ENCODE assay signal across 10 mouse cellular contexts in the genomic region with DNA sequence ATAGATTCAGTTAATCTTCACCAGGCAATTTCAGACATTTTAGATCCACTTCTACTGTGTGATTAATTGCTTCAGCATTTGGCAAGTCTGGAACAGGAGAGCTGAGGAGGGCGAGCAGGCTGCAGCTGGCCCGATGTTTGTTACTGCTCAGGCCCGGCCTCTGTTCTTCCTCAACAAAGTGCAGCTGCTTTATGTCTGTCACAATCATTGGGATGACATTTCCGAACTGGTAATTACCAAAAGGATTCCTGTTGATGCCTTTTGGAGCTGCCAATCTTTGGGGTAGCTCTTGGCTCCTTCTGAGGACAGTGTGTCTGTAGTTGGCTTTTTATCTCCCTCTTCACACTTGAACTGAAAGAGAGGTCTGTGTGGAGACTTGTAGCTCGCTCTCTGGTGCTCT.
DNase-seq lines count a peak whose midpoint lies in the region; ATAC-seq and TF ChIP-seq lines count a peak whose summit lies in the region.
"Had no signal": no experiment of that assay in that cellular context is flagged by ENCODE, and none has a peak within 500 bp of the region (broad histone marks: within the 10 kb centered on the region; RNA-seq: fewer than 3 reads in every experiment).

No protein-coding gene starts in this region.

- no peaks in the 10 kb centered on the region for H3K9me3 ChIP-seq in limb, embryonic 12.5 days
- H3K9me3 ChIP-seq: liver, embryonic 13.5 days had no signal

- no peak for TF ChIP-seq POLR2A in kidney, adult 2 months (IDR thresholded peaks at IDR 0.05; ENCODE audit: low read depth, low read length)
- TF ChIP-seq POLR2A in heart, adult 2 months (IDR thresholded peaks at IDR 0.05; ENCODE audit: insufficient read depth, low read depth, low read length): no peak

- H3K27ac ChIP-seq in kidney, adult 2 months (ENCODE audit: insufficient read depth, low read depth, low read length): no peak overlapping the region
- no peak overlapping the region for H3K27ac ChIP-seq in heart, adult 2 months
- peak overlapping the region; percentile 45 for H3K27ac ChIP-seq in limb, embryonic 12.5 days
- H3K27ac ChIP-seq: liver, embryonic 13.5 days had no signal

- peak; percentile 14 for DNase-seq in kidney, postnatal 14 days
- no peak for DNase-seq in kidney, adult 2 months
- peak; percentile 75 for DNase-seq in embryo, embryonic 10 days (ENCODE audit: low spot score)
- peak; percentile 28 to 46 for DNase-seq in heart, adult 2 months
- no peak for DNase-seq in natural killer cell, adult 2 months (ENCODE audit: low spot score in 2 of 2)
- no peak for DNase-seq in left cerebral cortex, adult 9 months (ENCODE audit: low spot score in 2 of 2)
- DNase-seq in layer of hippocampus, postnatal 14 days (ENCODE audit: low spot score in 2 of 2): no peak
- DNase-seq: cerebellum, postnatal 14 days; liver, embryonic 13.5 days had no signal

- no peak overlapping the region for H3K4me2 ChIP-seq in limb, embryonic 12.5 days
- H3K4me2 ChIP-seq: liver, embryonic 13.5 days had no signal

- H3K36me3 ChIP-seq in kidney, adult 2 months (ENCODE audit: control insufficient read depth, insufficient read depth, low read length): no peaks in the 10 kb centered on the region
- H3K36me3 ChIP-seq in heart, adult 2 months (ENCODE audit: control insufficient read depth, insufficient read depth, low read length): peaks cover 2% of the 10 kb centered on the region; the same call in 1 of the 2 replicates
- H3K36me3 ChIP-seq in limb, embryonic 12.5 days: no peaks in the 10 kb centered on the region
- H3K36me3 ChIP-seq: liver, embryonic 13.5 days had no signal

- no peak overlapping the region for H3K4me3 ChIP-seq in kidney, adult 2 months (ENCODE audit: insufficient read depth, low read depth, low read length)
- H3K4me3 ChIP-seq in heart, adult 2 months: no peak overlapping the region
- no peak overlapping the region for H3K4me3 ChIP-seq in limb, embryonic 12.5 days (replicated peaks)
- H3K4me3 ChIP-seq: liver, embryonic 13.5 days had no signal

- no peaks in the 10 kb centered on the region for H3K4me1 ChIP-seq in kidney, adult 2 months (ENCODE audit: control insufficient read depth, insufficient read depth, low read length)
- peaks cover 4% of the 10 kb centered on the region for H3K4me1 ChIP-seq in heart, adult 2 months (ENCODE audit: control insufficient read depth, insufficient read depth, low read length)
- peaks cover 22% of the 10 kb centered on the region for H3K4me1 ChIP-seq in limb, embryonic 12.5 days (replicated peaks)
- H3K4me1 ChIP-seq: liver, embryonic 13.5 days had no signal

- intact Hi-C loops in heart, adult 2 months (cut with DNase I): no loop called here

- WGBS in kidney, adult 2 months: 62% methylated on average over 5 of the region's 5 CpGs
- 30% methylated on average over 5 of the region's 5 CpGs for whole genome bisulfite sequencing in heart, adult 2 months
- WGBS in limb, embryonic 12.5 days: 9% methylated on average over 5 of the region's 5 CpGs

- H3K79me2 ChIP-seq in heart, adult 2 months (replicated peaks; ENCODE audit: control insufficient read depth, insufficient read depth, low read length): no peaks in the 10 kb centered on the region

- TF ChIP-seq EP300 in heart, adult 2 months (IDR thresholded peaks at IDR 0.05; ENCODE audit: insufficient read depth, low read depth, low read length): 0 out of 2 replicates have a peak, but pooled peaks have one; percentile 18

- H3K9ac ChIP-seq in heart, adult 2 months (ENCODE audit: low read depth, low read length): no peak overlapping the region
- no peak overlapping the region for H3K9ac ChIP-seq in limb, embryonic 12.5 days (replicated peaks)
- H3K9ac ChIP-seq: liver, embryonic 13.5 days had no signal

- no peaks in the 10 kb centered on the region for H3K27me3 ChIP-seq in kidney, adult 2 months (replicated peaks; ENCODE audit: control insufficient read depth, insufficient read depth, low read length)
- H3K27me3 ChIP-seq in heart, adult 2 months (ENCODE audit: control insufficient read depth, insufficient read depth, low read length): no peaks in the 10 kb centered on the region
- H3K27me3 ChIP-seq in limb, embryonic 12.5 days: no peaks in the 10 kb centered on the region
- H3K27me3 ChIP-seq: liver, embryonic 13.5 days had no signal

- TF ChIP-seq CTCF in kidney, adult 2 months (conservative IDR thresholded peaks at IDR 0.05; ENCODE audit: insufficient read depth, insufficient read length, low read depth, low read length): no peak
- TF ChIP-seq CTCF in heart, adult 2 months (IDR thresholded peaks at IDR 0.05): no peak

- peak; percentile 75 for ATAC-seq in limb, embryonic 12.5 days (ENCODE audit: insufficient number of reproducible peaks, insufficient read depth, low FRiP score, low TSS enrichment, low read depth)

Comparison
In these comparisons a context has a peak if more than half of its experiments do, and no peak if none do; other contexts are left out.
1. DNase-seq: peak in kidney, postnatal 14 days (single experiment), embryo, embryonic 10 days (single experiment) and heart, adult 2 months (2 of 2); none in kidney, adult 2 months (single experiment), natural killer cell, adult 2 months (0 of 2), left cerebral cortex, adult 9 months (0 of 2) and layer of hippocampus, postnatal 14 days (0 of 2).